Mouse (Mus musculus) Patski (cell line): Measurements from ENCODE around the gene Tsc22d3. TPM values are rescaled to one million over a fixed set of nuclear protein-coding genes. Genes with fewer than 3 reads are reported as not detected.

Source experiments
- ATAC-seq: fragments of 100-300 bp; one replicate; pipeline ENCODE4 v1.8.0; 2021
- CTCF ChIA-PET: fragments of 350-600 bp; sonication (Branson Sonifier 250); formaldehyde crosslinking; loops from one replicate; lab custom pipeline; 2022; ENCODE audit warnings: inconsistent platforms; lab: Charles Lee
- POLR2A ChIA-PET: fragments of 350-600 bp; sonication (Branson Sonifier 250); formaldehyde crosslinking; loops from one replicate; lab custom pipeline; 2022; ENCODE audit warnings: antibody characterized with exemption, inconsistent platforms; lab: Charles Lee
- DNase-seq: peaks from one replicate; pipeline ENCODE4 v3.0.0-alpha.2; 2011; ENCODE audit warnings: low read depth, low spot score
- H3K27me3 ChIP-seq: fragments of 371-371 bp; one replicate; pipeline ENCODE4 v1.5.1; 2021
- CTCF ChIP-seq: fragments of 100-300 bp; IDR thresholded peaks from one replicate; pipeline ENCODE4 v1.5.1; 2021
- in situ Hi-C: fragments of 300-500 bp; cut with MboI; formaldehyde crosslinking; loops from 3 replicates; pipeline ENCODE4 v1.11.1; 2018; ENCODE audit warnings: low pct_unique_long_range_greater_than_20kb, mixed read lengths
- polyA plus RNA-seq: library from polyadenylated mRNA; unstranded; gene quantifications from one replicate; pipeline ENCODE4 v1.2.3, GENCODE M21; 2021

The Tsc22d3 gene
- polyA plus RNA-seq, 1 experiment from 2014 or later = 29.6 TPM

- H3K27me3 ChIP-seq = peaks cover 5% of the 10 kb centered on the region
- POLR2A ChIA-PET = interaction anchor here (1.0 kb wide), 1 partner anchor 78 kb away, joined by 3 read pairs; no protein-coding TSS in a partner anchor
- DNase-seq = no peak
- no peak for ATAC-seq
- TF ChIP-seq CTCF = no peak
- in situ Hi-C loops = no loop called here
- CTCF ChIA-PET = interaction anchor here (0.8 to 1.8 kb wide), 4 partner anchors 12 to 106 kb away, joined by 3 to 7 read pairs (median 4); no protein-coding TSS in a partner anchor
Observed at GRCm38 (mm10) chrX:140598194-140598849, 2.1 kb downstream of the Tsc22d3 start.

- in situ Hi-C loops = no loop called here
- ChIA-PET POLR2A (no interaction called here), CTCF (interaction anchor here (1.1 to 2.0 kb wide), 5 partner anchors 21 to 93 kb away, joined by 3 to 6 read pairs (median 4); no protein-coding TSS in a partner anchor)
- DNase-seq = no peak
- ATAC-seq = no peak
- H3K27me3 ChIP-seq = peaks cover 28% of the 10 kb centered on the region
- TF ChIP-seq CTCF = no peak
Observed at GRCm38 (mm10) chrX:140591176-140591575, 9.3 kb downstream of the Tsc22d3 start.

GRCm38 (mm10) chrX:140590142-140590541 lies 10.3 kb downstream of the Tsc22d3 start:
- POLR2A ChIA-PET = no interaction called here
- DNase-seq (no peak), ATAC-seq (peak; percentile 47)
- in situ Hi-C loops = no loop called here
- CTCF ChIA-PET = interaction anchor here (1.2 to 2.0 kb wide), 5 partner anchors 20 to 99 kb away, joined by 3 to 6 read pairs (median 4); no protein-coding TSS in a partner anchor
- peaks cover 26% of the 10 kb centered on the region for H3K27me3 ChIP-seq
- TF ChIP-seq CTCF = no peak

GRCm38 (mm10) chrX:140589194-140589751 lies 11.2 kb downstream of the Tsc22d3 start:
- in situ Hi-C loops = loop anchor here (5.0 kb wide), 1 partner anchor 37 kb away; no protein-coding TSS in a partner anchor
- peaks cover 26% of the 10 kb centered on the region for H3K27me3 ChIP-seq
- ChIA-PET POLR2A (no interaction called here), CTCF (interaction anchor here (0.9 to 2.0 kb wide), 5 partner anchors 30 to 98 kb away, joined by 3 to 6 read pairs (median 4); no protein-coding TSS in a partner anchor)
- no peak for TF ChIP-seq CTCF
- DNase-seq (no peak), ATAC-seq (no peak)

- ATAC-seq (no peak), DNase-seq (no peak)
- in situ Hi-C loops = loop anchor here (5.0 kb wide), 1 partner anchor 36 kb away; no protein-coding TSS in a partner anchor
- ChIA-PET POLR2A (no interaction called here), CTCF (interaction anchor here (1.0 to 1.2 kb wide), 2 partner anchors 19 to 96 kb away, joined by 3 read pairs; no protein-coding TSS in a partner anchor)
- peaks cover 26% of the 10 kb centered on the region for H3K27me3 ChIP-seq
- no peak for TF ChIP-seq CTCF
Observed at GRCm38 (mm10) chrX:140588534-140588933, 11.9 kb downstream of the Tsc22d3 start.

- peaks cover 18% of the 10 kb centered on the region for H3K27me3 ChIP-seq
- DNase-seq (no peak), ATAC-seq (no peak)
- POLR2A ChIA-PET = no interaction called here
- in situ Hi-C loops = no loop called here
- CTCF ChIA-PET = no interaction called here
- no peak for TF ChIP-seq CTCF
Observed at GRCm38 (mm10) chrX:140580416-140580815, 20.0 kb downstream of the Tsc22d3 start.

- H3K27me3 ChIP-seq = peaks cover 36% of the 10 kb centered on the region
- in situ Hi-C loops = no loop called here
- no peak for TF ChIP-seq CTCF
- POLR2A ChIA-PET = no interaction called here
- DNase-seq = no peak
- CTCF ChIA-PET = no interaction called here
- no peak for ATAC-seq
Observed at GRCm38 (mm10) chrX:140575636-140576035, 24.8 kb downstream of the Tsc22d3 start.

- in situ Hi-C loops = no loop called here
- ATAC-seq = no peak
- H3K27me3 ChIP-seq = peaks cover 38% of the 10 kb centered on the region
- ChIA-PET CTCF (interaction anchor here (0.8 kb wide), 1 partner anchor 8 kb away, joined by 3 read pairs; no protein-coding TSS in a partner anchor), POLR2A (no interaction called here)
- TF ChIP-seq CTCF = no peak
- no peak for DNase-seq
Observed at GRCm38 (mm10) chrX:140575200-140575599, 25.3 kb downstream of the Tsc22d3 start.

GRCm38 (mm10) chrX:140572702-140573338 lies 27.6 kb downstream of the Tsc22d3 start:
- DNase-seq (no peak), ATAC-seq (no peak)
- TF ChIP-seq CTCF = no peak
- peaks cover 27% of the 10 kb centered on the region for H3K27me3 ChIP-seq
- in situ Hi-C loops = no loop called here
- CTCF ChIA-PET = no interaction called here
- POLR2A ChIA-PET = interaction anchor here (0.6 kb wide), 1 partner anchor 583 kb away, joined by 4 read pairs; no protein-coding TSS in a partner anchor

GRCm38 (mm10) chrX:140569595-140569994 lies 30.9 kb downstream of the Tsc22d3 start:
- TF ChIP-seq CTCF = no peak
- H3K27me3 ChIP-seq = peaks cover 29% of the 10 kb centered on the region
- in situ Hi-C loops = no loop called here
- CTCF ChIA-PET = interaction anchor here (0.7 to 1.7 kb wide), 2 partner anchors 19 to 21 kb away, joined by 3 to 4 read pairs; no protein-coding TSS in a partner anchor
- POLR2A ChIA-PET = no interaction called here
- ATAC-seq (no peak), DNase-seq (no peak)
